Mouse (Mus musculus) CD8-positive naive resting alpha-beta T cell, adult 2 months (primary cell): Measurements from ENCODE around the gene Pml.

ENCODE experiments used
- DNase-seq, 2 experiments: peaks; one replicate each; pipeline ENCODE4 v3.0.0; 2022; ENCODE audit warnings: low read depth in 2 of 2, low spot score in 2 of 2

The Pml gene

DNA sequence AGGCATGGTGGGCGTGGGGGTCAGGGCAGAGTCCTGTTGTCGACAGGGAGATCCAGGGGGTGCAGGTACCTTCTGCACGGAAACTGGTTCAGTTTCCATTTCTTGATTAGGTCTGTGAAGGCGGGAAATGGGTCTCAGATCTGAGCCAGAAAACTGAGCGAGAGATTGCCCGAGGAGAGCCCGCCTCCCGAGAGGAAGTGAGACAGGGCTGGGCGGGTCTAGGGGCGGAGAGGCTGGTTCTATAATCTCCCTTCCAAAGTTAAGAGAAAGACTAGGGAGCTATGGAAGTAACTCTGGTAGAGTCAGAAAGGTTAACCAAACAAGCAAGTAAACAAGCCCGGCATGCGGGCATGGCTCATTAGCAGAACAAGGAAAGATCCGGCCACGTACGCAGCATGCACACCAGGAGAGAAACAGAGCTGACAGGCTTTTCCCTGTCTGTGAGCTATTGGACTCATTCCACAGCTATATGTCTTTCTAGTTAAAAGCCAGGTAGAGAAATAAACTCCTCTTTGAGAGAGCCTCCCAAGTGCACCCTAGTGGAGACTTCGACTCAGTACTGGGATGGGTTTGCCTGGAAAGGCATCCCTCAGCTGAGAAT, at the start of gene Pml:
Gene Pml (minus strand): TSS at position 195 of the 601 bp plus-strand sequence.
- peak; percentile 49 to 60 for DNase-seq

DNA sequence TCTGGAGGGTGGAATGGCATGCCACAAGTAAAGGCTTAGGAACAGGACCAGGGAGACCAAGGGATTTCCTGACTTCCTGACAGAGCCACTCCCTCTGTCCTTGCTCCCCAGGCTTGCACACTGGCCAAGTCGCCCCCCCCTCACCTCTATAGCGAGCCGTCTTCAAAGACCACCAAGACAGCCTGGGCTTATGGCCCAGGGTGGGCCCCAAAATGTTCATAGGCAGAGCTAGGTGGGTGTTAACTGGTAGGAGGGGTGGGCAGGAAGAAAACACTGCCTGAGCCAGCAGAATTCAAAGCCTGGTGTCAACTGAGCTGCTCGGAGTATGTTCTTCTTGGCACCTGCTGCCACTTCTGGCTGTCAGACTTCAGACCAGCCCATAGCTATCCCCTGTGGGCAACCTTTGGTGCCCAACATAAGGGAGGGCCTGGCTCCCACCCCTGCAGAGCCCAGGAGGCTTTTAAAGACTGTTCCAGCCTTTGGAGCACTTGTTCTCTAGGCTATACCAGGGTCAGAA, 48.4 kb upstream of the Pml start:
- DNase-seq = no peak

DNA sequence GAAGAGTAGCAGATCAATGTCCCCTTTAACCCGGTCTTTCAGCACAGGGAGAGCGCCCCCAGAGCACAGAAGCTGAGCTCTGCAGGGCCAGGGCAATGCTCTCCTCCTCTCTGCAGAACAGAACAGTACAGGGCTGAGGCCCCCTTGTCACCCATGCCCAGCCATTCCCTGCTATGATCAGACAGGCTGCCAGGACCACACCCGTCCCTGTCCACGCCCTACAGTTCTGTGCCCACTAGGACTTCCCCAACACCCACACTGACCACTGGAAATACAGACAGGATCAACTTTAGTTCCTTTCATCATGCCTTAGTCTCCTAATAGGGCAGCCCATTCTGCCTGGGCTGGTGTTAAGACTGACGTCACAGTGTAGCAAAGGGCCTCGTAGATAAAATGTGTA, 47.5 kb upstream of the Pml start:
- no peak for DNase-seq

DNA sequence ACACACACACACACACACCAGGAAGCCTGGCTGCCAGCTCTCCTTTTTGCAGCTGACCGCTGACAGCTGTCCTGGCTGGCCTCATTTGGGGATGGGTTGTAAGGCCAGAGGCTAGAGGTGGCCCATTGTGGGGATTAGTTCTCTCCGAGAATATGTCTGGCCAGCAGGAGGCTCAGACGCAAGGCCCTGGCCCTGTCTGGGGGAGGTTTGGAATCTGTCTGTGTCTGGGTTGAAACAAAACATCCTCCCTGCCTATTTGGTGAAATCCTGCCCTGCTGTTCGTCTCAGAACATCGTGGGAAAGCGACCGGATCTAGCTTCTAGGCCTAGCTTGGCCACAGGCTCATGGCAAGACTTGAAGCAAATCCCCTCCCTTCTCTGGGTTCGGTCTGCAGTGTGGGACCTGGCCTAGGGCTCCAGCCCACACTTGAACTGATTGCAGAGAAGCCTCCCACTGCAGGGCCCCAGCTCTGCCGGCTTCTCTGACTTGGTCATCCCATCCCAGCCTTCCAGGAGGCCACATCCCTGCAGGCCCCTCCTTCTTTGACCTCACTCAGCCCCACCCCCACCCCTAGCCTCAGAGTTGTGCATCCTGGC, 46.3 kb upstream of the Pml start:
- DNase-seq = no peak

DNA sequence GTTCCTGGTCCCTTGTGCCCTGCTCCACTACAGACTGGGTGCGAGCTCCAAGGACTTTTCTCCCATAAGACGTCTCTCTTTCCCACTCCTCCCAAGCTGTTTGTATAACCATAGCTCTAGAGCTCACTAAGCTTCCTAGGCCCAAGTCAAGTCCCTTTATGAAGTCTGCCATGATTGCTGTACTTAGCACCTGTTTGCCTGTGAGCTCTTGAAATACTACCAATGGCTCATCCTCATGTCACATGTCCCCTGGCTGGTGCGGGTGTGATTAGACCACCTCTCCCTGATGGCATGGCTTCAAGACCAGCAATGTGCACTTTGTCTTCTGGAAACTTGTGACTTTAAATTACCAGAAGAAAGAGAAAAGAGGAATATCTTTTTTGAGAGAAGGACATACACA, 45.8 kb upstream of the Pml start:
- DNase-seq = no peak

- DNase-seq = no peak
Observed at GRCm38 (mm10) chr9:58294527-58294926, 44.9 kb upstream of the Pml start.

DNA sequence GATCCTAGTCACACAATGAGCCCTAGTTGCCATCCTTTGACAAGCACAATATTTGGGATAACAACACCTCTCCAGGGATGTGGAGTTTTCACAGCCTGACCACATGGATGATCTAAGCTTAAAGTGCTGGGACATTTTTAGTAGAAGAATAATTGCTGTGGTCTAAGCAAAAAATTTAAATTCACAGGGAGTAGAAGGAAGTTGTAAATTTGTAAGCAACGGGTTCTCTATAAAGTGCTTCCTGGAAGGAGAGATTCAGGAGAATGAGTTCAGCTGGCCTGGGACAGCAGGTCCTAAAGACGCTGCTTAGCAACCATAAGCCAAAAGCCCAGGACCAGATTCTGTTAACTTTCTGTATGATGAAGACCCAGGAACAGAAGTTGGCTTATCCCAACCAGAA, 40.3 kb upstream of the Pml start:
- no peak for DNase-seq

- DNase-seq = no peak
Observed at GRCm38 (mm10) chr9:58289090-58289489, 39.5 kb upstream of the Pml start.

- DNase-seq = no peak
Observed at GRCm38 (mm10) chr9:58283431-58283830, 33.8 kb upstream of the Pml start.

- peak; percentile 24 to 45 for DNase-seq
Observed at GRCm38 (mm10) chr9:58281597-58281996, 32.0 kb upstream of the Pml start.

DNA sequence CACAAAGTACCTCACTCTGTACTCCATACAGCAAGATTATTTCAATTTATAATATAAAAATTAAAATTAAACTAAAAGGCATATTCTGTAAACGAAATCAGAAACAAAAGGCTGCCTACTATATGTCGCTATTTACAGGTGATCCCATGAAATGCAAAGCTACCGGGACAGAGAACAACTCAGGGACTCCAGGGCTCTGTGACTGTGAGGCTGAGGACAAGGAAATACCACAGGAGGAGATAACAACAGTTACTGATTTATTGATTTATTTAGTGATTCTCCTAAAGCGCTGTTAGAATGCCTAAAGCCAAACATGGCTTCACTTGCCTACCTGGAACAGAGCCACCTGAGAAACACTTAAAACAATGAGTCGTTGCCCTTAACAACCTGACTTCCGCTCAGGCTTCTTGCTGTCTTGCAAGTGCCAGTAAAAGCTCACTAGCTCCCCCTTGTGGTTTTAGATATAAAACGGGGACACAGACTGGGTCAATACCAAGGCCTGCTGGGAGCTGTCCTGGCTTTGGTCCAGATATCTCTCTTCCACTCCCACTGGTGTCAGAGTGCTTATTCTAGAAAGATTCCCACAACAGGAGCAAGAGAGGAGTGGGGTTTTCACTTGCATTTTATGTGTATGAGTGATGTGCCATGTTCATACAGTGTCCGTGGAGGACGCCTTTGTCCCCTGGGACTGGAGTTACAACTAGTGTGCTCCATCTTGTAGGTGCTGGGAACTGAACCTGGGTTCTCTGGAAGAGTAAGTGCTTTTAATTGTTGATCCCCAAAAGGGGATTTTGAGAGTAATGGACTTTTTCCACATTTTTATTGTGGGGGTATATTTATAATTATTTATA, 30.9 kb upstream of the Pml start:
- peak; percentile 69 to 85 for DNase-seq

DNA sequence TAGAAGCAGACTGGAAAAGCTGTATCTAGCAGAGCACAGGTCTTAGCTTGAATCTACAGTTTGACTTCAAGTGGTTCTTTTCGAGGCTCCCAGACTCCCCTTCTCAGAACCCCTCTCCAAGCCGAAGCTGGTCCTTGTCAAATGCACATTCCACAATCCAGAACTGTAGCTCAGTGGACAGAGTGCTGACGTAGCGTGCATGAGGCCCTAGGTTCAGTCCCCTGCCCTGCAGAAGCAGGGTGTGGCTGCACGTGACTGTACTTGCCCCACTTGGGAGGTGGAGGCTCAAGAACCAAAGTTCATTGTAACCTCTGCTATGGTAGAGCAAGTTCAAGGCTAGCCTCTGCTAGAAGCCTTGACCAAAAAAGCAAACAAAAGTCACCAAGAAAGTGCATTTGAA, 30.2 kb upstream of the Pml start:
- DNase-seq = no peak

DNA sequence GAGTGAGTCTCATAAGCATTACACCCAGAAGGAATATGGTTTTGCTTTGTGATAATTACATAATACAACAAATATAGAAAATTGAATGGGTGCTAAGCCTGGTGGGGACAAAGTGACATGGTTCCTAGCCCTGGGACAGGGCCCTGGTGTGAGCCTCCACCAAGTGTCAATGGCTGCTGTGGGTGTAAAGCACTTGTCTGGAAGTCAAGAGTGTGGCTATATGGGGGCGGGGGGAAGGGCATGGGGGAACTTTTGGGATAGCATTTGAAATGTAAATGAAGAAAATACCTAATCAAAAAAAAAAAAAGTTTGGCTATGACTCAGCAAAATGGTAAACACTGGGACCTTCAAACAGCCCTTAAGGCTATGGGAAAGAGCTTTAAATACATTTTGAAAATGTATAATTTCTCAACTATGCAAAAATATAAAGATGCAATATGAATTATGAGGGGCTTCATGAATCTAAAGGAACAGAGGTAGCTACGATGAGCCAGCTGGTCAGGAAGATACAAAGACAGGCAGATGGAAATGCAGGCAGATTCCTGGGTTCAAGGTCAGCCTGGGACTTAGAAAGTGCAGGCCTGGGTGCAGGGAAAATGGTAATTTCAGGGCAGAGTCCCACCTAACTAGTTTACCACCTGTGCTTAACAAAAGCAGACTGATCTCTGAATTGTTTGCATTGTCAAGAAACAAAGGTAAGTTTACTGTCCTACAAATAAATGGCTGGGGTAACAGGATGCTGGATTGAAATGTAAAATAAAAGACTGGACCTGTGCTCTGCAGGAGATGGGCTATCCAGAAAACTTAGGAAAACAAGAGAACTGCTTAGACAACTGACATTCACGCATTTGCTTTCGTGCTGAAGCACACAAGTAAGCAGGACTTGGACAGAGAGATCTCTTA, 29.5 kb upstream of the Pml start:
- DNase-seq = no peak

- DNase-seq = no peak
Observed at GRCm38 (mm10) chr9:58278313-58278712, 28.7 kb upstream of the Pml start.

- no peak for DNase-seq
Observed at GRCm38 (mm10) chr9:58276346-58276745, 26.8 kb upstream of the Pml start.

- peak in 1 of 2 experiments; percentile 30 for DNase-seq
Observed at GRCm38 (mm10) chr9:58275797-58276196, 26.2 kb upstream of the Pml start.

DNA sequence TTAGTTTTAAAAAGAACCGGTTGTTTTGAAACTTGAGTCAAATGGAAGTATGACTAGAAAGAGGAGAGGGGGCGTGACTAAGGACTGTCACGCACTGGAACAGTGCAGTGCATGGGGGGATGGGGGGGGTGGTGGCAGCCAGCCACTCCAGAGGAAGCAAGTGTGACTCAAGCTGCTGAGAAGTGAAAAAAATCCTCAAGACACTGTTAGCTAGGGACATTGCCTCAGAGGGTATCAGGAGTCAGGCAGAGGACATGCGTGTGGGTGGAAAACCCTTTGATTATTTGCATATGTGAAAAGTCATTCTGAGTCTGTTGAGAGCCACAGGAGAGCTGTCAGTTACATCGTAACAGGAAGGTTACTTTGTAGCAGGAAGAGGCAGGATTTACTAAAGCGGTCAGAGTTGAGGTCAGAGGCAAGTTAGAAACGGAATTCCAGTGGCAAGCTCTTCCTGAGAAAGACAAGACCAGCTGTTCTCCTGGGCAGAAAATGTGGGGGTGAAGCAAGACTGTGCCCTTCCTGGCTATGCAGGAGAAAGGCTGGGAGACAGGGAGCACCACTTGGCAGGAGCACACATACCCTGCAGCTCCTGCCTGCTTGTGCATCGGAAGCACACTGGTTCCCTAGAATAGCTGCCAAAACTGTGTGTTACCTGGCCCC, 25.7 kb upstream of the Pml start:
- DNase-seq = no peak

- DNase-seq = no peak
Observed at GRCm38 (mm10) chr9:58274626-58275025, 25.0 kb upstream of the Pml start.

DNA sequence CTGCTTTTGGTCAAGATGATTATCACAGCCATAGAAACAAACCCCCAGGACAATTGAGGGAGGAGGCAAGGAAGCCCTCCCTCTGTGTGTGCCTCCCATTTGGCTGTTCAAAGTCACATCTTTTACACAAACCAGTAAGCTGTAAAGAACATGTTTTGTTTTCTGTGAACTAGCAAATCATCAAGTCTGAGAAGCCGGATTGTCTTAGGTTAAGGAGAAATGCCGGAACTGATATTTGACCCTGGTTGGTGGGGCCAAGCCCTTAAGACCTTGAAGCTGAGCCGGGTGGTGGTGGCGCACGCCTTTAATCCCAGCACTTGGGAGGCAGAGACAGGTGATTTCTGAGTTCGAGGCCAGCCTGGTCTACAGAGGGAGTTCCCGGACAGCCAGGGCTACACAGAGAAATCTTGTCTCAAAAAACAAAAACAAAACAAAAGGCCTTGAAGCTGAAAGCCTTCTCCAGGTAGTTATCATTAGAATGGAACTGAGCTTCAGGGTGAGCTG, 24.6 kb upstream of the Pml start:
- no peak for DNase-seq

GRCm38 (mm10) chr9:58272855-58273254, 23.3 kb upstream of the Pml start:
- no peak for DNase-seq
